Mouse (Mus musculus) forebrain, postnatal 0 days (tissue): ENCODE measurements around the gene Cherp. TPM values are rescaled to one million over a fixed set of nuclear protein-coding genes. Genes with fewer than 3 reads are reported as not detected.

Experiments used
- ATAC-seq: fragments of 200-750 bp; cut with Nextera tagmentation; 2 replicates; pipeline ENCODE4 v1.8.0; 2017; ENCODE audit warnings: mild to moderate bottlenecking, moderate library complexity
- DNase-seq: peaks from one replicate; pipeline ENCODE4 v3.0.0-alpha.2; 2015
- H3K27ac ChIP-seq: fragments of 300-500 bp; sonication (generic); 2 replicates; pipeline ENCODE4 v1.5.1; 2014; ENCODE audit warnings: low read depth, mild to moderate bottlenecking, antibody characterized with exemption, low read length, moderate library complexity, mixed read lengths
- H3K27me3 ChIP-seq: fragments of 300-500 bp; sonication (generic); 2 replicates; pipeline ENCODE4 v1.6.1; 2014; ENCODE audit warnings: mild to moderate bottlenecking, low read length, mixed read lengths; ENCODE audit not compliant: insufficient read depth
- H3K36me3 ChIP-seq: fragments of 300-500 bp; sonication (generic); 2 replicates; pipeline ENCODE4 v1.6.1; 2014; ENCODE audit warnings: mild to moderate bottlenecking, moderate library complexity; ENCODE audit not compliant: insufficient read depth
- H3K4me1 ChIP-seq: fragments of 300-500 bp; sonication (generic); 2 replicates; pipeline ENCODE4 v1.6.1; 2014; ENCODE audit warnings: antibody characterized with exemption; ENCODE audit not compliant: insufficient read depth
- H3K4me2 ChIP-seq: fragments of 300-500 bp; sonication (generic); 2 replicates; pipeline ENCODE4 v1.6.1; 2014; ENCODE audit warnings: low read depth, mild to moderate bottlenecking, moderate library complexity
- H3K4me3 ChIP-seq: fragments of 300-500 bp; sonication (generic); 2 replicates; pipeline ENCODE4 v1.5.1; 2014; ENCODE audit warnings: low read depth, low read length, mixed read lengths
- H3K9ac ChIP-seq: fragments of 300-500 bp; sonication (generic); 2 replicates; pipeline ENCODE4 v1.6.1; 2014; ENCODE audit warnings: mild to moderate bottlenecking
- H3K9me3 ChIP-seq: fragments of 300-500 bp; sonication (generic); 2 replicates; pipeline ENCODE4 v1.6.1; 2016; ENCODE audit warnings: low read length
- CTCF ChIP-seq: sonication (generic); IDR thresholded peaks from 2 replicates; pipeline ENCODE4 v1.5.1; 2016; ENCODE audit warnings: antibody characterized with exemption, control low read depth, low read depth
- WGBS: fragments of 180-500 bp; shearing (Covaris S2); extraction: QIAGEN DNeasy Blood & Tissue Kit; methylation state at CpG from one replicate; pipeline ENCODE4 v1.1.7; 2014; 5-methylcytosine and 5-hydroxymethylcytosine counted together
- polyA plus RNA-seq: library from polyadenylated mRNA; unstranded; fragments of >200 nt; fragmentation: Nextera tagmentation; extraction: Ambion mirVana; gene quantifications from 2 replicates; pipeline ENCODE4 v1.2.1, GENCODE M21; 2015
- total RNA-seq: library from RNA; depleted of rRNA; stranded (reverse); fragments of >200 nt; gene quantifications from 2 replicates; pipeline ENCODE4 v1.2.3, GENCODE M21; 2014

Cherp gene
- total and polyA plus RNA-seq, 2 experiments from 2014 or later, result 29.8 to 43.7 TPM

GRCm38 (mm10) chr8:72470684-72471083 is 4.3 kb downstream of the Cherp start:
- Histone ChIP-seq H3K4me3 (no peak overlapping the region), H3K9me3 (no peaks in the 10 kb centered on the region), H3K9ac (no peak overlapping the region), H3K27me3 (no peaks in the 10 kb centered on the region), H3K4me2 (no peak overlapping the region), H3K36me3 (peaks cover 75% of the 10 kb centered on the region), H3K4me1 (peaks cover 2% of the 10 kb centered on the region; the same call in 1 of the 2 replicates), H3K27ac (no peak overlapping the region)
- DNase-seq (no peak), ATAC-seq (no peak)
- 93% methylated on average over 7 of the region's 7 CpGs for WGBS
- TF ChIP-seq CTCF, result no peak

GRCm38 (mm10) chr8:72469984-72470383 is 5.0 kb downstream of the Cherp start:
- WGBS, result 93% methylated on average over 8 of the region's 8 CpGs
- no peak for TF ChIP-seq CTCF
- no peak for DNase-seq
- no peak overlapping the region for H3K27ac ChIP-seq
- peaks cover 82% of the 10 kb centered on the region for H3K36me3 ChIP-seq
- H3K4me1 ChIP-seq, result no peaks in the 10 kb centered on the region
- H3K4me2 ChIP-seq, result no peak overlapping the region
- no peak for ATAC-seq
- H3K4me3 ChIP-seq, result no peak overlapping the region
- no peak overlapping the region for H3K9ac ChIP-seq
- no peaks in the 10 kb centered on the region for H3K27me3 ChIP-seq
- H3K9me3 ChIP-seq, result no peaks in the 10 kb centered on the region

GRCm38 (mm10) chr8:72469243-72469642 is 5.8 kb downstream of the Cherp start:
- Histone ChIP-seq H3K4me1 (no peaks in the 10 kb centered on the region), H3K9ac (no peak overlapping the region), H3K9me3 (no peaks in the 10 kb centered on the region), H3K27ac (no peak overlapping the region), H3K4me2 (no peak overlapping the region), H3K4me3 (no peak overlapping the region), H3K36me3 (peaks cover 89% of the 10 kb centered on the region), H3K27me3 (no peaks in the 10 kb centered on the region)
- no peak for ATAC-seq
- TF ChIP-seq CTCF, result no peak
- DNase-seq, result no peak
- WGBS, result 87% methylated on average over 2 of the region's 2 CpGs

- Histone ChIP-seq H3K4me2 (no peak overlapping the region), H3K27ac (no peak overlapping the region), H3K36me3 (peaks cover 96% of the 10 kb centered on the region), H3K9ac (no peak overlapping the region), H3K4me1 (no peaks in the 10 kb centered on the region), H3K4me3 (no peak overlapping the region), H3K27me3 (no peaks in the 10 kb centered on the region), H3K9me3 (no peaks in the 10 kb centered on the region)
- 94% methylated on average over 10 of the region's 10 CpGs for WGBS
- ATAC-seq (no peak), DNase-seq (no peak)
- TF ChIP-seq CTCF, result no peak
Observed at GRCm38 (mm10) chr8:72464211-72464610, 10.8 kb downstream of the Cherp start.

- 92% methylated on average over 4 of the region's 4 CpGs for WGBS
- Histone ChIP-seq H3K9ac (no peak overlapping the region), H3K36me3 (peaks cover 77% of the 10 kb centered on the region), H3K4me2 (no peak overlapping the region), H3K27ac (no peak overlapping the region), H3K27me3 (no peaks in the 10 kb centered on the region), H3K4me3 (no peak overlapping the region), H3K4me1 (no peaks in the 10 kb centered on the region), H3K9me3 (no peaks in the 10 kb centered on the region)
- TF ChIP-seq CTCF, result no peak
- ATAC-seq, result 0 out of 2 replicates have a peak, but pooled peaks have one; percentile 15
- DNase-seq, result no peak
Observed at GRCm38 (mm10) chr8:72459881-72460533, 15.0 kb downstream of the Cherp start.

GRCm38 (mm10) chr8:72458457-72458856 is 16.6 kb downstream of the Cherp start:
- H3K36me3 ChIP-seq, result peaks cover 71% of the 10 kb centered on the region
- no peak overlapping the region for H3K4me2 ChIP-seq
- no peaks in the 10 kb centered on the region for H3K27me3 ChIP-seq
- 90% methylated on average over 6 of the region's 6 CpGs for WGBS
- no peak for TF ChIP-seq CTCF
- H3K4me1 ChIP-seq, result no peaks in the 10 kb centered on the region
- no peak overlapping the region for H3K4me3 ChIP-seq
- H3K9ac ChIP-seq, result no peak overlapping the region
- DNase-seq (no peak), ATAC-seq (no peak)
- H3K27ac ChIP-seq, result no peak overlapping the region
- no peaks in the 10 kb centered on the region for H3K9me3 ChIP-seq

- H3K4me2 ChIP-seq, result no peak overlapping the region
- H3K4me3 ChIP-seq, result no peak overlapping the region
- no peaks in the 10 kb centered on the region for H3K9me3 ChIP-seq
- H3K9ac ChIP-seq, result no peak overlapping the region
- no peak for DNase-seq
- WGBS, result 97% methylated on average over 3 of the region's 3 CpGs
- no peaks in the 10 kb centered on the region for H3K4me1 ChIP-seq
- no peak for ATAC-seq
- no peak for TF ChIP-seq CTCF
- H3K27ac ChIP-seq, result no peak overlapping the region
- H3K27me3 ChIP-seq, result no peaks in the 10 kb centered on the region
- H3K36me3 ChIP-seq, result peaks cover 72% of the 10 kb centered on the region
Observed at GRCm38 (mm10) chr8:72457806-72458205, 17.2 kb downstream of the Cherp start.

GRCm38 (mm10) chr8:72455317-72455716 is 19.7 kb downstream of the Cherp start:
- Histone ChIP-seq H3K9me3 (no peaks in the 10 kb centered on the region), H3K9ac (no peak overlapping the region), H3K4me2 (no peak overlapping the region), H3K36me3 (peaks cover 61% of the 10 kb centered on the region), H3K4me1 (no peaks in the 10 kb centered on the region), H3K27me3 (no peaks in the 10 kb centered on the region), H3K27ac (no peak overlapping the region), H3K4me3 (no peak overlapping the region)
- TF ChIP-seq CTCF, result no peak
- 93% methylated on average over 4 of the region's 4 CpGs for WGBS
- no peak for ATAC-seq
- DNase-seq, result no peak
